Mouse (Mus musculus) liver, postnatal 0 days (tissue): ENCODE results near the gene Gtf2ird1.

Source experiments
- CTCF ChIP-seq: sonication (generic); IDR thresholded peaks from 2 replicates; pipeline ENCODE4 v1.5.1; 2016; ENCODE audit warnings: antibody characterized with exemption, low read depth
- EP300 ChIP-seq: IDR thresholded peaks from 2 replicates; pipeline ENCODE4 v1.6.1; 2016; ENCODE audit warnings: antibody characterized with exemption, low read depth, mild to moderate bottlenecking

GRCm38 (mm10) chr5:134485900-134486665, 29.6 kb upstream of the Gtf2ird1 start:
- TF ChIP-seq CTCF (peak; percentile 97), EP300 (no peak)
